ENCODE assay signal across 8 mouse cellular contexts in the genomic region with DNA sequence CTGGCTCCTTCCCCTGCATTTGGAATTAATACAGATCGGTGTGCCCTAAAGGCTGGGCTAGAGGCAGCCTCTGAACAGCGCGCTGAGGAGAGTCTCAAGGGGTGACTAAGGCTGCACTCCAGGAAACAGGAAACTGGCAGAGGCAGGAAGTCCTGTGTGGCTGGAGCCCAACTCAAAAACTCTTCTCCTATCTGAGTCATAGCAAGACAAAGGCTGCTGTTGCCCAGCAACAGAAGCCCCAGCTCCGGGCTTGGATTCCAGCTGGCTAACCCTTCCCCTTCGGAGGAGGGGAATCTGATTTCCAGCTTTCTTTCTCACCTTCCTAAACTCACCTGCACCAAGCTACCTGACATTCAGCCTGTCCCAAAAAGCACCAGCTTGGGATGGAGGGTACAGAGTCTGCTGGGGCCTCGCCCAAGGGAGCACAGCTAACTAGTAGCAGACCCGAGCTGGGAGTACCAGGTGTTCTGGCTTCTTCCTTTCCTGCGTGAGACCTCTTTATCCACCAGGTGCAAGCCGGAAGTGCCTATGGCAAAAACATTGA. TPM values are rescaled to one million over a fixed set of nuclear protein-coding genes. Genes with fewer than 3 reads are reported as not detected.
A peak's percentile ranks its signal among the peaks of the same experiment; 100 is the strongest.
DNase-seq lines count a peak whose midpoint lies in the region; ATAC-seq lines count a peak whose summit lies in the region.

No protein-coding gene starts in this region.

- H3K27ac ChIP-seq in hindbrain, embryonic 11.5 days (ENCODE audit: low read depth, low read length), result no peak overlapping the region

- no peak overlapping the region for H3K4me3 ChIP-seq in hindbrain, embryonic 11.5 days (ENCODE audit: low read depth, low read length)

- no peaks in the 10 kb centered on the region for H3K4me1 ChIP-seq in hindbrain, embryonic 11.5 days (replicated peaks; ENCODE audit: control insufficient read depth, insufficient read depth, low read length)

- H3K9me3 ChIP-seq in hindbrain, embryonic 11.5 days (ENCODE audit: control insufficient read depth, low read length), result no peaks in the 10 kb centered on the region

- H3K36me3 ChIP-seq in hindbrain, embryonic 11.5 days (ENCODE audit: control insufficient read depth, insufficient read depth, low read length), result no peaks in the 10 kb centered on the region

- peak; percentile 56; the same call in 1 of the 2 replicates for ATAC-seq in hindbrain, embryonic 11.5 days (ENCODE audit: low FRiP score)

- WGBS in hindbrain, embryonic 11.5 days, result 37% methylated on average over 9 of the region's 9 CpGs

- DNase-seq in CD4-positive helper T cell, adult 2 months (ENCODE audit: low read depth, low spot score), result peak; percentile 79
- DNase-seq in adrenal gland, postnatal 14 days, result peak; percentile 81
- DNase-seq in frontal cortex, postnatal 36 days (ENCODE audit: low spot score in 2 of 2), result peak; percentile 51 to 53
- peak; percentile 65 for DNase-seq in hindbrain, embryonic 11.5 days (ENCODE audit: low spot score)
- DNase-seq in left cerebral cortex, adult 11 months (ENCODE audit: low spot score), result peak; percentile 19
- DNase-seq in lung, postnatal 14 days, result peak; percentile 72
- DNase-seq in right cerebral cortex, postnatal 25 days, result peak; percentile 59
- DNase-seq in cerebellum, postnatal 25 days, result no peak

- 0 out of 2 replicates have a peak overlapping the region, but pooled peaks have one; percentile 1 for H3K4me2 ChIP-seq in hindbrain, embryonic 11.5 days (replicated peaks; ENCODE audit: low read depth, low read length)

- no peaks in the 10 kb centered on the region for H3K27me3 ChIP-seq in hindbrain, embryonic 11.5 days (ENCODE audit: control insufficient read depth, insufficient read depth, low read length)

- no peak overlapping the region for H3K9ac ChIP-seq in hindbrain, embryonic 11.5 days (ENCODE audit: low read depth, low read length)

RNA-seq across cellular contexts. Expression of a gene that starts 41.3 kb away (rescaled TPM):
- 0.15 and 0.41 TPM in 2 replicates for total RNA-seq in adrenal gland, postnatal 14 days (2021)
- polyA plus RNA-seq in hindbrain, embryonic 11.5 days (2014; fragmentation: Nextera tagmentation; extraction: Ambion mirVana), result not detected in 2 replicates

RNA-seq across cellular contexts. Expression of a gene that starts 45.8 kb away (rescaled TPM):
- total RNA-seq in adrenal gland, postnatal 14 days (2021), result 13.2 and 13.4 TPM in 2 replicates
- polyA plus RNA-seq in hindbrain, embryonic 11.5 days (2014; fragmentation: Nextera tagmentation; extraction: Ambion mirVana), result 158 and 171 TPM in 2 replicates

Comparison
In these comparisons a context has a peak if more than half of its experiments do, and no peak if none do; other contexts are left out.
1. DNase-seq: peak in CD4-positive helper T cell, adult 2 months (single experiment), adrenal gland, postnatal 14 days (single experiment), frontal cortex, postnatal 36 days (2 of 2), hindbrain, embryonic 11.5 days (single experiment), left cerebral cortex, adult 11 months (single experiment), lung, postnatal 14 days (single experiment) and right cerebral cortex, postnatal 25 days (single experiment); none in cerebellum, postnatal 25 days (0 of 2).